Mouse (Mus musculus) layer of hippocampus, adult 9-10 months (tissue): ENCODE data around the gene Pipox.

Source experiments
- DNase-seq: peaks from one replicate; pipeline ENCODE4 v3.0.0; 2022; ENCODE audit warnings: low spot score

Pipox gene

DNA sequence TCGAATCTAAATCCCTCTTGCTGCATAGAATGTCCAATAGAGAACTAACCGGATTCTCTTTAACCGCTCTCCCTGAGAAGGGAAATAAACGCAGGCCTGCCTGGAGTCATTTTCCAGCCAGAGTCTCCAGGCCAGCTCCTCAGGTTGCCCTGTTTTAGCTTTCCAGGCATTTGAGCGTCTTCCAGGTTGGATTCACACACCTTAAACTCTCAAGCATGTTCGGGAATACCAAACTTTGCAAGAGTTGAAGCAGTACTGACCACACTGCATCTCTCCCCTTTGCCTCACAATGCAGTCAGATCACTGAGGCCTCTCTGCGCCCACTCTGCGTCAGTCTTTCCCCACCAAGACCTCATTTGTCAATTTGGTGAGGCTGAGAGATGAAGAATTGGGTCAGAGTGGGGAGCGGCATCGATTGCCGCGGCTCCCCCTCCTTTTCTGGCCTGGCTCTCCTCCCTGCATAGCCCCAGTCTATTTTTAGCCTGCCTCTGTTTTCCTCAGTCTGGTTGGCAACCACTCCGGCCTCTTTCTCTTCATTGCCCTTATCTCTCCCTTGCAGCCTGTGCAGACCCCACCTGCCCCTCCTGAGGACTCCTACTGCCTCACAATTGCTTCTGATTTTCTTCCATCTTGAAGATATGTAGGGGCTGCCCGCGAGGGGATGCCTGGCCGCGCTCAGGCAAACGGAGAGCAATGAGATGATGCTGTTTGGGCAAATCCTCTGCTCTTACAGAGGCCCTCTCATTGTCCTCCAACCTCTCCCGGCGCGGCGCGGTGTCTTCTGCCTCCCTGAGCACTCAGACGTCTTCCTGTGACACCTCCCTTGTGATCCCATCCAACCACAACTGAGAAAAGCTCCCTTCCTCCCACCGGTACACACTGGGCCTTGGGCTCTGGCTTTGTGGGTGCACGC is 17.8 kb downstream of the Pipox start:
- no peak for DNase-seq

DNA sequence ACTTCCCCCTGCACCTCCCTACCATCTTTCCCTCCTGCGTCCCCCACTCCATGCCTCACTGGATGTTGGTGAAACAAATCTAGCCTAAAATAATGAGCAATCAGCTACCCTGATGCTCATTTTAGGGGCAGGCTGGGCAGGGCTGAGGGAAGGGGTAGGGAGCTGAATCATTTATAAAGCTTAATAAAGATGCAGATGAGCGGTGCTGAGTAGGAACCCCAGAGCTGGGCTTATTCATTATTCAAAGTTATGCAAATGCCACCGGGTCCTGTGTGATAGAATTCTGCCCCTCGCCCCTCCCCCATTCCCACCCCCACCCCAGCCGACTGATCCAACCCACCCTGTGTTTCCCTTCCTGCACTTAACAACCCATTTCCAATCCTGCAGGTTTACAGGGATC is 18.6 kb downstream of the Pipox start:
- DNase-seq = no peak

GRCm38 (mm10) chr11:77874685-77875231 is 19.1 kb downstream of the Pipox start:
- no peak for DNase-seq

DNA sequence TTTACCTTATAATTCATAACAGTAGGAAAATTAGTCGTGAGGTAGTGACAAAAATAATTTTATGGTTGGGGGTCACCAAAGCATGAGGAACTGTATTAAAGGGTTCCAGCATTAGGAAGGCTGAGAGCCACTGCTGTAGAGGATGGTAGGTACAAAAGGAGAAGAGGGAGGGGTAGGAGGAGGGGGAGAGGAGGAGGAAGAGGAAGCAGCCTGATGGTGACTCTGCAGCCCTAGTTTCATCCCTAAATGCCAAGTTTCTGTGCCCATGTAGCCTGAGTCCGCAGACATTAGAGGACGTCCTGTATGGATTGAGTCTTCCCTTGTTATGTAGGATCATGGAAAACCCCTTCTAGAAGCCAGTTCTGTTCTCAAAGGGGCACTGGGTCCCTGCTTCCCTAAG is 20.8 kb downstream of the Pipox start:
- DNase-seq = no peak

GRCm38 (mm10) chr11:77872685-77873084 is 21.2 kb downstream of the Pipox start:
- no peak for DNase-seq

DNA sequence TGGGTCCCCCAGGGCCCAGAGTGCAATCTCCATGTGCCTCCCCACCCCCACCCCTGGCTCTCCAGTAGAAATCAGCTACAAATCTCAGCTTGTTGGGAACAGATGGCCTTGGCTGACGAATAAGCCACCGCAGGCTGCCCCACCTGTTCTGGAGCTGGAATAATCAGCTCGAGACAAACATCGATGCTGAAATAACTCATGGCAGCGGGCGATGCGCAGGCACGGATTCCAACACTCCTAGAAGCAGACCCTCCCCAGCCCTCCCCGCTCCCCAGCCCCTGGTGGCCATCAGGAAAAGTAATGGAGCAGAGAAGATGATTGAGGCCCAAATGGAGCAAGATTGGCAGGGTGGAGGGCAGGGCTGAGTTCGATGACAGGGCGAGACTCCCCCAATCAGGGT is 21.7 kb downstream of the Pipox start:
- no peak for DNase-seq

GRCm38 (mm10) chr11:77871436-77871835 is 22.5 kb downstream of the Pipox start:
- DNase-seq = no peak

- DNase-seq = no peak
Measured at GRCm38 (mm10) chr11:77867419-77868083, 26.3 kb downstream of the Pipox start.

GRCm38 (mm10) chr11:77864771-77865170 is 29.1 kb downstream of the Pipox start:
- DNase-seq = no peak

- no peak for DNase-seq
Measured at GRCm38 (mm10) chr11:77862887-77863286, 31.0 kb downstream of the Pipox start.

GRCm38 (mm10) chr11:77860947-77861346 is 32.9 kb downstream of the Pipox start:
- no peak for DNase-seq

GRCm38 (mm10) chr11:77858589-77858988 is 35.3 kb downstream of the Pipox start:
- DNase-seq = no peak

GRCm38 (mm10) chr11:77857089-77857488 is 36.8 kb downstream of the Pipox start:
- DNase-seq = no peak

DNA sequence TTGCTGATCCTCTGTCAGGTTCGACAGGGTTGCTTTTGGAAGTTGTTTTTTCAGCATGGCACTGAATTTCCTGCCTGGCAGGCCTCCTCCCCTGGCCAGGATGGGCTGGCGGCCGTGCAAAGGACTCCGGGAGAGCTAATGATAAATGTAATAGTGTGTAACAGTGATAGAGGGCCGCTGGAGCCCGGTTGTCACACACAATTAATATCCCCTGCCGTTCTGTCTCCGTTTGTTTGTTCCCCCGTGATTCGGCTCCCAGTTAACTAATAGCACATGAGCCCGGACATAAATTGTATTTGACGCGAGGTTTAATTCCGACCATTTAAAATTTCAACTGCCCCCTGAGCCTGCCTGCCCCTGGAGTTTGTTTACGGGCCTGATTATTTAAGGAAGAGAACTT is 38.5 kb downstream of the Pipox start:
- no peak for DNase-seq

DNA sequence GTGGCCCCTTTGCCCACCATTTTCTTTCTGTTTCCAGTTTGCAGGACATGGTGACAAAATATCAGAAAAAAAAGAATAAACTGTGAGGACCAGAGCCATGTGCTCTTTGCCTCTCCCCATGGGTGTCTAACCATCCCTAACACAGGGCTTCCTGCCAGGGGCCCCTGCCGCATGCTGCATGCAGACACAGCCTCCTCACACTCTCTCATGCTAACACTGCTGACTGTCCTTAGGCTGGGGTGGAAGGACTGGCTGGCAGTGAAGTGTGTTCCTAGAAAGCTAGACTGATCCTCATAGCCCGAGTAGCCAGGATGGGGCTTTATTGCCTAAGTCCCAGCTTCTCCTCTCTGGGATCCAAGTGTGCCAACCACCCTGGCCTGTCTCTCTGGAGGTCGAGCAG is 39.3 kb downstream of the Pipox start:
- no peak for DNase-seq

GRCm38 (mm10) chr11:77852941-77853668 is 40.8 kb downstream of the Pipox start:
- DNase-seq = no peak

DNA sequence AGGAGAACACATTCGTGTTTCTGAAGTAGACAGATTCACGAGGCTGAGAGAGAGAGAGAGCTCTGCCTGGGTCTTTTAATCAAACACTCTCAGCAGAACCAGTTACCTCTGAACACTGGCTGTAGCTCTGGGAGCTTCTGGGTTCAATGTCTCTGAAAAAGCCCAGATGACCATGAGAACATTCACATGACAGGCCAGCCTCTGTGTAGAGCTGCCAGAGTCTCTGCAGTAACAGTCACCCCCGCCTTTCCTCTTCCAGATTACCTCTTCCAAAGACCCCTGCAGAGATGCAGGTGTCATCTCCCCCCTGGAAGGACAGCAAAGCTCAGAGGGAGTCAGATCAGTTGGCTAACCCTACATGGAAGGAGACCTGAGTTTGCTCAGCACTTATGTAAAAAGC is 41.7 kb downstream of the Pipox start:
- no peak for DNase-seq

DNA sequence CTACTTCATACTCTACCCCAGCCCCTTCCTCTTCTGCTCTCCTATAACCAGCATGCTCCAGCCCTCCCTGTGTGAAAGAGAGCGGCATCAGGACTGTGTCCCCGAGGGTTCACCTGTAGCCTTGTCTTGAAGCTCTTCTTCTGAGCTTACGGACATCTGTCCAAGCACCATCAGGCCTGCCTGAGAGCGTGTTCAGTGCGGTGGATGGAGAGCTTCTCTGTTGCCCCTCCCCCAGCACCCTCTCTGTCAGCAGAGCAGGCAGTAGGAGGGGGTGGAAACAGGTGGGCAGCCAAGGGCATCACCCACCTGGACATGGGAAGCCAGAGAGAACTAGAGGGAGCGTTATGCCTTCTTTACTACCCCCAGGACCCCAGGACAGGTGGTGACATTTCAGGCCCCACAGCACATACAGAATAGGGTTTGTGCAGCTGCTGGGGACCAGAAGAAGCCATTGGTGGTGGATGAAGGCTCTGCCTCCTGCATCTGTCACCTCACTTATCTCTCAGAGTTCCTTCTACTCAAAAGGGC is 42.3 kb downstream of the Pipox start:
- DNase-seq = no peak

GRCm38 (mm10) chr11:77850401-77851244 is 43.3 kb downstream of the Pipox start:
- no peak for DNase-seq

DNA sequence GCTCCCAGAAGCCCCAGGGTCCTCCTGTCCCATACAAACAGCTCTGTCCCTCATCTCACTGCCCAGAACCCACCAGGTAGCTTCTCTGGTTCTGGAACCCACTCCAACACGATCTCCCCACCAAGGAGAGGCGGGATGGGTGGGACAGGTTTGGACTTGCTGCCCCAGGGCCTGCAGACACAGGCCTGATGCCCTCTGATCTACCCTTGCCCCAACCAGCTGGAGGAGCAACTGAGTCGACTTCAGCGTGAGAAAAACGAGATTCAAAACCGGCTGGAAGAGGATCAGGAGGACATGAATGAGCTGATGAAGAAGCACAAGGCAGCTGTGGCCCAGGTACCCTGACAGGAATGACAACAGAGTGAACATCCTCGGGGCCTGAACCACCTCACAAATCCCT is 44.7 kb downstream of the Pipox start:
- no peak for DNase-seq

DNA sequence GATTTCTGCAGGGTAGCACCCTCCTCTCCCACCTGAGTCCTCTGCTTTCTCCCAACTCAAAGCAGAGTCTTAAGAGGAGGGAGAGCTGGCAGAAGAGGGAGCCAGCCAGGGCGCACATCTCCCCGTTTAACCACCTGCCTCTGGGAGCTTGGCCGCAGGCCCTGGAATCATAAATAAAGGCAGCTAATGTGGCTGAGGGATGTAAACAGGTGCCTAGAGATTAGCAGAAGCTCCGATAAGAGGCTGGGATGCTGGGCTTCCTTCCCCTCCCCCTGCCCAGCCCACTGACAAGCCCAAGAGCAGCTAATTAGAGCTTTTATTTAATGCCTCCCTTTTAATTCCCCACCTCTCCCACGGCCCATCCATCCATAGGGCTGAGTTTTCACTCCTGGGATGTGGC is 45.8 kb downstream of the Pipox start:
- DNase-seq = no peak
